Mouse (Mus musculus): ENCODE measurements at regions not wholly inside any gene's neighbourhood (a gene's known extent, or its start where the extent isn't known, plus 50 kb on each side); places are given as distances from the start of the nearest gene placed in this dataset.

- no peak for DNase-seq (ENCODE audit: low spot score in 2 of 2)
Measured at GRCm38 (mm10) chr11:43370025-43370424, 56.0 kb downstream of the Pttg1 start.

DNA sequence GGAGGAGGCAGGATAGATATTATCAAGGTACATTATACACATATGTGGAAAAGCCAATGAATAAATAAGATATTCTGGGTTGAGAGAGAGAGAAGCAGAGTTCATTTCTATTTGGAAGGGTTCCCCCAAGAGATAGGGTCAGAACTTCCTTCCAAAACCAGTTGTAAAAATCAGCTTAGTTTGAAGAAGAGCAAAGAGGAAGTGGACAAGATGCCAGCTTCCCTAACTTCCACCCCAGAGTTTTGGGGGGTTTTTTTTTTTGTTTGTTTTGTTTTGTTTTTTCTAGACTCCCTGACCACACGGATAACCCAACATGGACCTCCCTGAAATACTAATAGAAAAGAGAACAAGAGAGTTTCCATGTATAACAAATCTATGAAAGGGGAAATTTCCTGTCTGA lies 57.7 kb downstream of the Pttg1 start:
- no peak for DNase-seq (ENCODE audit: low spot score in 2 of 2)

GRCm38 (mm10) chr11:43361858-43362257 lies 64.2 kb downstream of the Pttg1 start:
- peak; percentile 18 to 28 for DNase-seq (ENCODE audit: low spot score in 2 of 2)

GRCm38 (mm10) chr11:43358390-43359291 lies 67.4 kb downstream of the Pttg1 start:
- DNase-seq (ENCODE audit: low spot score in 2 of 2), result peak; percentile 61 to 64

DNA sequence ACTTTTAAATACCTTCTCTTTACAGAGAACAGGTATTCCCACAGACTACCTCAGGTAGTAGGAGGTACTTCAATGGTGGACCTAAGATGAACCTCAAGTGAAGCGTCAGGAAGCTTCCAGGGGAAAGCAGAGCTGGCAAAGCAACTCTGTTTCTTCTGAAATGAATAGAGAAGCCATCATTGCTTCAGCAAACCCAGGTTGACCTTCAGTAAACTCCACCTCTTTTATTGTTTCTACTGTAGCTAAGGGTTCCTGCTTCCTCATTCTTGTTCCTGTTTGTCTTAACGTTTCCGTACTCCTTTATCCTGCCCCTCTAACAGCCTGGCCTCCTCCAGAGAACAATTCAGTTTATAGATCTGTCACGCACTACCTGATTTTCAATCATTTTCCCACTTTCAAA lies 72.4 kb downstream of the Pttg1 start:
- DNase-seq (ENCODE audit: low spot score in 2 of 2), result peak in 1 of 2 experiments; percentile 24

DNA sequence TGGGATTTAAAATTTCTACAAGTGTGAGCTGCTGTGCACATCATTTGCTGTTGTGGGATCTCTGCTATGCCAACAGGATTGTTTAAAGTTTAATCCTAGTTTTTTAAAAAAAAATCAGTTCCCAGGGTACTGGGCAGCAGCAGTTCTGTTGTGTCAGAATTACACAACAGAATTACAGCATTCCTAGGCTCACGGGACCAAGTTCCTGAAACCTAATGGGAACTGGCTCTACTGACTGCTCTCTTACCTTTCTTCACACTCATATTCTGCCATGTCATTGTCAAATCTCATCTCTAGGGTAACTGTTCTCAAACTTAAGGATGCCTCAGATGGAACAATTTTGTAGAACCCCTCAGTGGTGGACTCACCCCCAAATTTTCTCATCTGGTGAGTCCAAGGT lies 73.0 kb downstream of the Pttg1 start:
- no peak for DNase-seq (ENCODE audit: low spot score in 2 of 2)

GRCm38 (mm10) chr11:43351818-43352217 lies 74.2 kb downstream of the Pttg1 start:
- peak; percentile 11 to 19 for DNase-seq (ENCODE audit: low spot score in 2 of 2)

DNA sequence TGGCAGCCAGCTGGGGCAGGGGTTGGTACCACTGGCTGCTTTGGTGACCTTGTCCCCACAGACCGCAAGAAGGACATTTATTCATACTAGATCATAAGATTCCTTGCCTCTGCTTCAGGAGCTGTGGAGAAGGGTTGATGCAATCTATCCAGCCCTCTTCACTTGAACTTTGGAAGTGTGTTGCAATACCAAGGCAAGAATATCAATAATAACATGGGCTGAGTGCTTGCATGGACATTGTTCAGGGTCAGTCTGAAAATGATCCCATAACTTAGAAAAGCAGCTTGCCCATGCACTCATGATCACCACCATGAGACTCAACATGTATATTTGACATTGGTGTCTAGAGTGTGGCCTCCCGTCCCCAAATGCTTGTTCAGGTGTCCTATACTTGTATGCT lies 74.7 kb downstream of the Pttg1 start:
- DNase-seq (ENCODE audit: low spot score in 2 of 2), result no peak

GRCm38 (mm10) chr11:43350242-43350641 lies 75.8 kb downstream of the Pttg1 start:
- no peak for DNase-seq (ENCODE audit: low spot score in 2 of 2)

DNA sequence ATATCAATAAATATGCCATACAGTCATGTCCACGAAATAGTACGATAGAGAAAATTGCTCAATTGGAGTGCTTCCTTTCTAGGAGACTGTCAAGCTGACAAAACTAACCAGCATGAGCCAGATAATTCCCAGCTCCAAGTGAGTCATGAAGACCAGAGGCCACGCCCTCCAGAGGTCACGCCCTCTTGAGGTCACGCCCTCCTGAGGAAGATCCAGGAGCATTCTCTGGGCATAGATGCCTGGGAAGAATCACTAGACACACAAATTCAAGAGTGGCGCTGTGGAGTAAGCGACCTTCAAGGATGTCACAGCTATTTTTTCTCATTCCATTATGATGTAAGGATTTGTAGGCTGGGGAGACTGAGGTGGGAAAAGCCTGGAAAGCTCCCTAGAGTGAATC lies 76.5 kb downstream of the Pttg1 start:
- no peak for DNase-seq (ENCODE audit: low spot score in 2 of 2)

DNA sequence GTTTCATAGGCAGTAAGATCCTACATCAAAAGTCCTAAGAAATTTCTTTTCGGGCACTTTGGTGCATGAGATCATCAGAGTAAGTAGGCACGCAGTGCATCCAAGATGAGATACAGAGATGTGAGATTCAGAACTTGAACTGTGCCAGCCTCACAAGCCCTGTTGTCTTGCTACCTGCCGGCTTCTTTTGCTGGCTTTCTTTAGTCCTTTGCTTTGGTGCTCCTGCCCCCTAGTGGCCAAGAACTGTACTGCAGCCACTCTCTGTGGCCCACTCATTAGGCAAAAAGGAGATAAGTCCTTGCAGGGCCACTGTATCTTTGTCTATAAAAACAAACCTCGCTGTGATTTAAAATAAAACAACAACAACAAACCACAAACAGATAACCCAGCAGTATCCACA lies 77.5 kb downstream of the Pttg1 start:
- peak; percentile 62 to 69 for DNase-seq (ENCODE audit: low spot score in 2 of 2)

DNA sequence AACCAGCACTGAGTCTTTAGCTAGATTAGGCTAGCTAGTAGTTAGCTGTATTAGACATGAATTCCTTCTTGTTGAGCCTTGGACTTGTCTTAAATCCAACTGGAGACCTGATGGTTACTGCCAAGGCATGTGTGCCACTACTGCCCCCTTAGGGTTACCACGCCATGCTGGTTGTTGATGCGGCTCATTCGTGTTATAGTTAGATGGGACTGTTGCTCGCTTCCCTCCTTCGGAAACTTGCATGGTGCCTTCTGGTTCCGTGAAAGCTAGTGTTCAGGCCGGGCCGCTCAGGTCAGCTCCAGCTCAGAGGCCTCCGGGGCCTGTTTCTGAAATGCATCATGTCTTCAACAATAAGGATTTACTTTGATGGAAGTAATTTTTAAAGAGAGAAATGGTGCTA lies 79.6 kb downstream of the Pttg1 start:
- DNase-seq (ENCODE audit: low spot score in 2 of 2), result no peak

DNA sequence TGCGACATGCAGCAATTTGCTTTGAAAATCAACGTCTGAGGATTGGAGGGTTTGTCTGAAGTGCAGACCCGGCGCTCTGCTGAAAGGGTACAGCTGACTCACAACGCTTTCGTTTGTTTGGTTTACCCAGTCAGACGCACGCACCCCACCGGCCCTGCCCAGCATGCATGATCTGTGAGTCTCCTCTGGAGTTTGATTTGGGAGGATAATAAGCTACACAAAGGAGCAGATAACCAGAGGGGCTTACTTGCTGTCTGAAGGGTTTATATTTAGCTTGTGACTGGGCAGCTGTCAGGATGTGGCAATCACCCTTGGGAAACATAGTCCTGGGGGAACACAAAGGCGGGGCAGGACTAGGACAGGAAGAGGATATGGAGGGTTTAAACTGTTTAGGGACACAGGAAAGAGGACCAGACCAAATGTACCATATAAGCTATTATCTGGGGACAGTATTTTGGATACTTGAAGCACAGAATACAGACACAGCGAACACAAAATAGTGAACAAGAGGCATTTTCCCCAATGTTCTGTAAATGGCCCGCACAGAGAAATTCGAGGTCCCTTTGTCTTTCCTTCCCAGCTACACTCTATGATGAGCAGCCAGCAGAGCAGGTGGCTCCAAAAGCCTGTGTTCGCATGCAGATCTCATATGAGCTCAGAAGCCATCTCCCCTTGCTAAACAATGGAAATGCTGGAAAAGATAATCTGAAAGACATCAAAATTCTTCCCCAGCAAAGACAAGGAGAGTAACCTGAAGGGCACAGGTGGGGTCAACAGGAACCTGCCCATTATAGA lies 81.1 kb downstream of the Pttg1 start:
- DNase-seq (ENCODE audit: low spot score in 2 of 2), result no peak

DNA sequence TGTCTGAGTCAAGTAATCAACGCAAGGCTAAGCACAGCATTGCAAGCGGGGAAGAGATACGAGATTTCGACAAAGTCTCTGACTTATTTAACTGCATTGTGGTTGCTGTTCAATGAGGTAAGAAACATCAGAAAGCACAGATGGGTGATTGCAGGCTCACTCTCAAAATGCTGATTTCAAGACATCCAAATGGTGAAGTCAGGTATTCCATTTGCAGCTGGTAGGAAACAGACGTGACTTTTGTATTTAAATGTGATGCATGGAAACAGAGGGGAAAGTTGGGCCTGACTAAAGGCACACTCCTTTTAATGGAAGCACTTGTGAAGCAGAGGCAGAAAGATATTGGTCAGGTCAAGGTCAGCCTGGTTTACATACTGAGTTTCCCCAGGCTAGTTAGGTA lies 82.5 kb downstream of the Pttg1 start:
- no peak for DNase-seq (ENCODE audit: low spot score in 2 of 2)

DNA sequence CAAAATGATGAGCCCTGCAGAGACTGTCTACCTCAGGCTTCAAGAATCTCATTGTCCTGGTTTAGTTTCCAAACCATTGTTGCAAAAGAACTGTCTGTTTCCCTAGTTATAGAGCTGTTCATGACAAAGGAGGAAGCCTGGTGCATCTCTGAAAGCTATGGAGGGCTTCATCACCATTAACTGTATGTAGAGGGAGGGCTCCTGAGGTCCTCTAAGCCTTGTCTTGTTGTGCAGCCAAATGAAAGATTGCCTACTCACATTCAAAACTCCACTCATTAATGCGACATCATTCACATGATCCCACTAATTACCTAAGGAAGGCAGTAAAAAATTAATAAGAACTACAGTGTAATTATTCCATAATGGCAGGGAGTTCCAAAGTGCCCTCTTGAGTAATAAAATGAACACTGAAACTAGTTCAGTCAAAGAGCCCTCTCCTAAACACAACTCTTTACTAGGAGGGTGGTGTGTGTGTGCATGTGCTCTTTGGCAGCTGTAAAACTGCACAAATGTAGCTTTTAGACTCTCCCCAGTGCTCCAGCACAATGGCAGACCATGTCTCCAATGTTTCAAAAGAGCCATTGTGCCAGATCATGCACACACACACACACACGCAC lies 87.6 kb downstream of the Pttg1 start:
- DNase-seq (ENCODE audit: low spot score in 2 of 2), result no peak

- no peak for DNase-seq (ENCODE audit: low spot score in 2 of 2)
Measured at GRCm38 (mm10) chr11:43335668-43336265, 90.3 kb downstream of the Pttg1 start.

GRCm38 (mm10) chr11:43333547-43333946 lies 92.5 kb downstream of the Pttg1 start:
- no peak for DNase-seq (ENCODE audit: low spot score in 2 of 2)

GRCm38 (mm10) chr11:43313996-43314395 lies 112.1 kb downstream of the Pttg1 start:
- no peak for DNase-seq (ENCODE audit: low spot score in 2 of 2)

All from spleen, postnatal 36 days (tissue).